Mouse (Mus musculus) erythroblast, embryonic 14.5 days (primary cell): Measurements from ENCODE around the gene Cbx4.

Experiments used
- GATA1 ChIP-seq: IDR thresholded peaks from 2 replicates; pipeline ENCODE4 v1.6.1; 2012; ENCODE audit warnings: low read length, inconsistent platforms, mixed read lengths
- TAL1 ChIP-seq: IDR thresholded peaks from 3 replicates; pipeline ENCODE4 v1.6.1; 2012; ENCODE audit warnings: low read length, inconsistent platforms, mixed read lengths

GRCm38 (mm10) chr11:119077755-119078154 is 8.3 kb downstream of the Cbx4 start:
- TF ChIP-seq TAL1 (no peak), GATA1 (no peak)
